Mouse (Mus musculus): ENCODE measurements around the gene Car15. TPM values are rescaled to one million over a fixed set of nuclear protein-coding genes. Genes with fewer than 3 reads are reported as not detected.

The Car15 gene
- polyA plus RNA-seq (2014; fragmentation: Nextera tagmentation; extraction: Ambion mirVana) = 2.4 and 2.7 TPM in 2 replicates

DNA sequence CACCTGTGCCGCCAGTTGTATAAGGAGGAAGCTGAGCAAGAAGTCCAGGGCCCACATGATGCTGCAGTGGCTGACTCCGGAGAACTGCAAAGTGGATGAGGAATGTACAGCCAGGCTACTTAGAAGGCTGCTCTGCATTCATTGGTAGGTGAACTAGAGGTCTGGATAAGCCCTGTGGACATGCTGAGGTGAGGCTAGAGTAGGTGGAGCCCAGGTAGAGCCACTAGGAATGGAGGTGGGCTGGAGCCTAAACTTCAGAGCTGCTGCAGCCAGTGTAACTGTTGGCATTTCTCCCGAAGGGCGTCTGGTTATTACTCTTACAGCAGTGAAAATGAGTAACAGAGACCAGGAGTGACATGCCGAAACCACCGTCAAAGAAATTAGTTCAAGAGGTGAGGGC is at the start of gene Car15:
TSS of gene Car15 (minus strand) at position 314 of the 400 bp plus-strand sequence.
- 79% methylated on average over 6 of the region's 6 CpGs for WGBS
- peaks cover 40% of the 10 kb centered on the region for H3K27me3 ChIP-seq (replicated peaks; ENCODE audit: control insufficient read depth, insufficient read depth, low read length)
- no peak within 1 kb of the TSS for H3K27ac ChIP-seq (ENCODE audit: low read depth)
- H3K4me1 ChIP-seq (replicated peaks; ENCODE audit: control insufficient read depth, insufficient read depth, low read length) = no peaks in the 10 kb centered on the region
- H3K9me3 ChIP-seq (ENCODE audit: control insufficient read depth, low read length) = no peaks in the 10 kb centered on the region
- no peak within 1 kb of the TSS for H3K4me2 ChIP-seq (ENCODE audit: low read length)
- ATAC-seq (replicated peaks; ENCODE audit: low FRiP score, low TSS enrichment, low read depth) = no peak
- no peak within 1 kb of the TSS for H3K4me3 ChIP-seq (ENCODE audit: low read depth, low read length)
- DNase-seq (ENCODE audit: low spot score) = no peak
- peaks cover 27% of the 10 kb centered on the region for H3K36me3 ChIP-seq (ENCODE audit: control insufficient read depth, insufficient read depth, low read length)
- no peak within 1 kb of the TSS for H3K9ac ChIP-seq (ENCODE audit: low read length)

DNA sequence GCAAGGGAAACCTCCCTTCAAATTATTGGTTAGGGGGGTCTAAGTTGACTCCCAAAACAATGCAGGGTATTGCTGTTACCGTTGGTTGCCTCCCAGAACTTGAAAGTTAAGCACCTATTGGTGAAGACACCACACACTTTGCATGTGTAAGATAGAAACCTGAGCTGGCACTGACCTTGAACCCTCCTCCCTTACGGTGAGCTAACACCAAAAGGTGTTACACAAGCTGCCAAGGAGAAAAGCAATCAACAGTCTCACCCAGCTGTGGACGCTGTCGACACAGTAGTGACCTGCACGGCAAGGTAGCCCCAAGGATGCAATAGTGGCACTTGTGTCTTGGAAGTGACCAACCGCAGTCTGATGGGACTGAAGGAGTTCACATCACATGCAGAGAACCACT is 46.0 kb upstream of the Car15 start:
- H3K36me3 ChIP-seq (ENCODE audit: control insufficient read depth, insufficient read depth, low read length) = 0 out of 2 replicates have a peak, but pooled peaks cover 17% of the 10 kb centered on the region
- no peaks in the 10 kb centered on the region for H3K9me3 ChIP-seq (ENCODE audit: control insufficient read depth, low read length)
- H3K4me2 ChIP-seq (ENCODE audit: low read length) = no peak overlapping the region
- H3K4me1 ChIP-seq (replicated peaks; ENCODE audit: control insufficient read depth, insufficient read depth, low read length) = no peaks in the 10 kb centered on the region
- no peak overlapping the region for H3K27ac ChIP-seq (ENCODE audit: low read depth)
- no peak for DNase-seq (ENCODE audit: low spot score)
- 69% methylated on average over 6 of the region's 6 CpGs for WGBS
- ATAC-seq (replicated peaks; ENCODE audit: low FRiP score, low TSS enrichment, low read depth) = no peak
- no peak overlapping the region for H3K9ac ChIP-seq (ENCODE audit: low read length)
- no peaks in the 10 kb centered on the region for H3K27me3 ChIP-seq (replicated peaks; ENCODE audit: control insufficient read depth, insufficient read depth, low read length)
- H3K4me3 ChIP-seq (ENCODE audit: low read depth, low read length) = no peak overlapping the region

DNA sequence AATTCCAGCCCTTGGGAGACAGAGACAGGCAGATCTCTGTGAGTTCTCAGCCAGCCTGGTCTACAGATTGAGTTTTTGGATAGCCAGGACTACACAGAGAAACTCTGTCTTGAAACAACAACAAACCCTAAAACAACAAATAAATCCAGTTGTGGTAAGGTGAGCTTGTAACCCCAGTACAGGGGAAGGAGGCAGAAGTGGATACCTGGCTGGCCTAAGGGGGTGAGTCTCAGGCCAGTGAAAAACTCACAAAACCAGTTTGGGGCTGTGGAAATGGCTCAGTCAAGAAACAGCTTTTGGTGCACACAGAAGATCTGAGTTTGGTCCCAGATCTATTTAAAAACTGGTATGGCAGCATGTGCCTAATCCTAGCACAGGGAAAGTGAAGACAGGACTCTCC is 44.0 kb upstream of the Car15 start:
- H3K27ac ChIP-seq (ENCODE audit: low read depth) = no peak overlapping the region
- DNase-seq (ENCODE audit: low spot score) (no peak), ATAC-seq (replicated peaks; ENCODE audit: low FRiP score, low TSS enrichment, low read depth) (no peak)
- no peaks in the 10 kb centered on the region for H3K4me1 ChIP-seq (replicated peaks; ENCODE audit: control insufficient read depth, insufficient read depth, low read length)
- no peak overlapping the region for H3K4me2 ChIP-seq (ENCODE audit: low read length)
- no peaks in the 10 kb centered on the region for H3K9me3 ChIP-seq (ENCODE audit: control insufficient read depth, low read length)
- H3K9ac ChIP-seq (ENCODE audit: low read length) = no peak overlapping the region
- H3K27me3 ChIP-seq (replicated peaks; ENCODE audit: control insufficient read depth, insufficient read depth, low read length) = no peaks in the 10 kb centered on the region
- 0 out of 2 replicates have a peak, but pooled peaks cover 17% of the 10 kb centered on the region for H3K36me3 ChIP-seq (ENCODE audit: control insufficient read depth, insufficient read depth, low read length)
- H3K4me3 ChIP-seq (ENCODE audit: low read depth, low read length) = no peak overlapping the region

DNA sequence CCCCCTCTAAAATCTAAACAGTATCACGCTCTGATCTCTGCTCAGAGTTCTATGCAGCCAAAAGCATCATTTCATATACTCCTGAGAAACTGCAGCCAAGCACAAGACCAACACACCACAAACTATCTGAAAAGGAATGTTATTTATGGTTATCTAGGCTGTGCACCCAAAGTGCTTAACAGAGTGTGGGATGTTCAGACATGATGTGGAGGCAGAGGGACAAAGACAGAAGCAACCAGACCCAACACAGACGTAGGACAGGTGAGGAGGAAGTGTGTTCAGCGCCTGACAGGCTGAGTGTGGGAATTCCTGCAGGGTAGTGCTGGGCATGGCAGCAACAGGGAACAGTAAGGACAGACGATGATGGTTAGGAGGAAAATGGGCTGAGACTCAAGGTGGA is 41.4 kb upstream of the Car15 start:
- Histone ChIP-seq H3K36me3 (ENCODE audit: control insufficient read depth, insufficient read depth, low read length) (peaks cover 10% of the 10 kb centered on the region; the same call in 1 of the 2 replicates), H3K4me3 (ENCODE audit: low read depth, low read length) (no peak overlapping the region), H3K4me1 (replicated peaks; ENCODE audit: control insufficient read depth, insufficient read depth, low read length) (no peaks in the 10 kb centered on the region), H3K9me3 (ENCODE audit: control insufficient read depth, low read length) (no peaks in the 10 kb centered on the region), H3K27ac (ENCODE audit: low read depth) (no peak overlapping the region), H3K27me3 (replicated peaks; ENCODE audit: control insufficient read depth, insufficient read depth, low read length) (no peaks in the 10 kb centered on the region), H3K4me2 (ENCODE audit: low read length) (no peak overlapping the region), H3K9ac (ENCODE audit: low read length) (no peak overlapping the region)
- DNase-seq (ENCODE audit: low spot score) (no peak), ATAC-seq (replicated peaks; ENCODE audit: low FRiP score, low TSS enrichment, low read depth) (no peak)
- 82% methylated on average over 4 of the region's 4 CpGs for WGBS

DNA sequence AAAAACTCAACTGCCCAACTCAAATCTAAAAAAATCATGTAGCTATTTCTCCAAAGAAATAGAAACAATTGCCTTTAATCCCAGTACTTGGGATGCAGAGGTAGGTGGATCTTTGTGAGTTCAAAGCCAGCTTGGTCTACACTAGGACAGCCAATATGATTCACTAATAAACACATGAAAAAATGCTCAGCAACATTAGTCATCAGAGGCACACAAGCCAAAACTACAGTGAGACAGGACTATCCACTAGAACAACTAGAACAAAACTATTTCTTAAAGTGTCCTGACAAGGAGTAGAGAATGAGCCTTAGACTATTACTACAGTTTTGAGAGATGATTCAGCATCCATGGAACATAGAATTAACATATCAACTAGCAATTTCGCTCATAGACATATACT is 37.9 kb upstream of the Car15 start:
- DNase-seq (ENCODE audit: low spot score) (no peak), ATAC-seq (replicated peaks; ENCODE audit: low FRiP score, low TSS enrichment, low read depth) (no peak)
- Histone ChIP-seq H3K4me3 (ENCODE audit: low read depth, low read length) (no peak overlapping the region), H3K9ac (ENCODE audit: low read length) (no peak overlapping the region), H3K9me3 (ENCODE audit: control insufficient read depth, low read length) (no peaks in the 10 kb centered on the region), H3K4me2 (ENCODE audit: low read length) (no peak overlapping the region), H3K27ac (ENCODE audit: low read depth) (no peak overlapping the region), H3K36me3 (ENCODE audit: control insufficient read depth, insufficient read depth, low read length) (peaks cover 19% of the 10 kb centered on the region), H3K4me1 (replicated peaks; ENCODE audit: control insufficient read depth, insufficient read depth, low read length) (no peaks in the 10 kb centered on the region; the same call in 1 of the 2 replicates), H3K27me3 (replicated peaks; ENCODE audit: control insufficient read depth, insufficient read depth, low read length) (no peaks in the 10 kb centered on the region)
- WGBS = 94% methylated on average over 1 of the region's 1 CpGs

DNA sequence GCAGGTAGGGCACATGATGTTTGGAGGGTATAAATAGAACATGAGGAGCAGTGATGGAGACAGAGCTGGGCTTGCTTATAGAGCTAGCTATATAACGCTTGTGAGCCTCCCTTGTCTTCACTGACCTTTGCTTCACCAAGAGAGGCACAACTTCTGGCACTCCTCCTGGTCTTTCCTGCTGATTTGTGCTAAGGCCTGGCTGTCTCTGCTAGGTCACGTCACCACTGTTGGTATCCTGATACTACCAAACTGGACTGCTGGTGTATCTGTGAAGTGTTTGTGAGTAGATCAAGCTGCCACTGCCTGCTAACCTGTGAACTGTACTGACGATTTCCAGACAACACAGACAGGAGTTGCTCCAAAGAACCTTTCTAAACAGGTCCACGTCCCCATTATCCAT is 37.0 kb upstream of the Car15 start:
- Histone ChIP-seq H3K27ac (ENCODE audit: low read depth) (no peak overlapping the region), H3K9ac (ENCODE audit: low read length) (no peak overlapping the region), H3K27me3 (replicated peaks; ENCODE audit: control insufficient read depth, insufficient read depth, low read length) (no peaks in the 10 kb centered on the region), H3K9me3 (ENCODE audit: control insufficient read depth, low read length) (no peaks in the 10 kb centered on the region), H3K36me3 (ENCODE audit: control insufficient read depth, insufficient read depth, low read length) (peaks cover 28% of the 10 kb centered on the region), H3K4me1 (replicated peaks; ENCODE audit: control insufficient read depth, insufficient read depth, low read length) (no peaks in the 10 kb centered on the region; the same call in 1 of the 2 replicates), H3K4me2 (ENCODE audit: low read length) (no peak overlapping the region), H3K4me3 (ENCODE audit: low read depth, low read length) (no peak overlapping the region)
- WGBS = 55% methylated on average over 4 of the region's 4 CpGs
- DNase-seq (ENCODE audit: low spot score) = no peak
- ATAC-seq (replicated peaks; ENCODE audit: low FRiP score, low TSS enrichment, low read depth) = no peak

DNA sequence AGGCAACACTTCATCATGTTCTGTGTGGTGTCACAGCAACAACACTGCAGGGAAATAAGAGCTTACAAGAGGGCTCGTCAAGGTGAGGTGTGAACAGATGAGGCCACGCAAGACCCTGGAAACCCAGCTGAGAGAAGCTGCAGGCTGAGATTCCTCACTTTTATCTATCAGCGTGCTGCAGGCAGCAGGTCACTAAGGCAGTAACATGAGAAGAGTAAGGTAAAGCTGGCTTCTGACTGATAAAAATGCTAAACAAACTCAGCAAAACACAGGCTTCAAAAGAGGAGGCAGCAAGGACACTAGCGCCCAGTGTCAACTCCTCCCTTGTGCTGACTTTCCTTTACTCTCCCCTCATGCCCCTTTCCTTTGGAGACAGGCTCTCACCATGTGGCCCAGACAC is 34.8 kb upstream of the Car15 start:
- H3K9me3 ChIP-seq (ENCODE audit: control insufficient read depth, low read length) = no peaks in the 10 kb centered on the region
- no peak overlapping the region for H3K9ac ChIP-seq (ENCODE audit: low read length)
- H3K36me3 ChIP-seq (ENCODE audit: control insufficient read depth, insufficient read depth, low read length) = peaks cover 39% of the 10 kb centered on the region
- no peak overlapping the region for H3K4me3 ChIP-seq (ENCODE audit: low read depth, low read length)
- no peaks in the 10 kb centered on the region for H3K27me3 ChIP-seq (replicated peaks; ENCODE audit: control insufficient read depth, insufficient read depth, low read length)
- no peak overlapping the region for H3K4me2 ChIP-seq (ENCODE audit: low read length)
- no peak for ATAC-seq (replicated peaks; ENCODE audit: low FRiP score, low TSS enrichment, low read depth)
- no peak for DNase-seq (ENCODE audit: low spot score)
- H3K27ac ChIP-seq (ENCODE audit: low read depth) = no peak overlapping the region
- no peaks in the 10 kb centered on the region; the same call in 1 of the 2 replicates for H3K4me1 ChIP-seq (replicated peaks; ENCODE audit: control insufficient read depth, insufficient read depth, low read length)
- WGBS = 44% methylated on average over 4 of the region's 4 CpGs

DNA sequence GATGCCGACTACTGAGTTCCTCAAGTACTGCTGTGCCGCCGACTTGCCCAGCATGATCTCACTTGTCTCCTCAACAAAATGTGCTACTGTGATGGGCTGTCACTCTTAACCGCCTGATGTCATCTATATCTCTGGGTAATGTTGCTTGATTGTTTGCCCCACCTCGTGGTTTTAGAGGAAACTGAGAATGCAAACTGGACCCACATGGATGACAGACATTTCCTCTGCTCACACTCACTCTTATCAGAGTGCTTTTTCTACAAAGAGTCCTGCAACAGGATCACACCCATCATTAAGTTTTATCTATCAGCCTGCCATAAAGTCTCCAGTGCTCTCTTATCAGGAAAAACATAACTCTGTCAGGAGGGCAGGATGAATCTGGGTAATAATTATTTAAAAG is 33.1 kb upstream of the Car15 start:
- H3K36me3 ChIP-seq (ENCODE audit: control insufficient read depth, insufficient read depth, low read length) = peaks cover 39% of the 10 kb centered on the region
- no peak for DNase-seq (ENCODE audit: low spot score)
- no peaks in the 10 kb centered on the region; the same call in 1 of the 2 replicates for H3K4me1 ChIP-seq (replicated peaks; ENCODE audit: control insufficient read depth, insufficient read depth, low read length)
- H3K9ac ChIP-seq (ENCODE audit: low read length) = no peak overlapping the region
- no peak overlapping the region for H3K4me3 ChIP-seq (ENCODE audit: low read depth, low read length)
- no peaks in the 10 kb centered on the region for H3K27me3 ChIP-seq (replicated peaks; ENCODE audit: control insufficient read depth, insufficient read depth, low read length)
- no peak overlapping the region for H3K27ac ChIP-seq (ENCODE audit: low read depth)
- ATAC-seq (replicated peaks; ENCODE audit: low FRiP score, low TSS enrichment, low read depth) = peak; percentile 53; the same call in 1 of the 2 replicates
- 61% methylated on average over 5 of the region's 5 CpGs for WGBS
- H3K4me2 ChIP-seq (ENCODE audit: low read length) = no peak overlapping the region
- no peaks in the 10 kb centered on the region for H3K9me3 ChIP-seq (ENCODE audit: control insufficient read depth, low read length)

DNA sequence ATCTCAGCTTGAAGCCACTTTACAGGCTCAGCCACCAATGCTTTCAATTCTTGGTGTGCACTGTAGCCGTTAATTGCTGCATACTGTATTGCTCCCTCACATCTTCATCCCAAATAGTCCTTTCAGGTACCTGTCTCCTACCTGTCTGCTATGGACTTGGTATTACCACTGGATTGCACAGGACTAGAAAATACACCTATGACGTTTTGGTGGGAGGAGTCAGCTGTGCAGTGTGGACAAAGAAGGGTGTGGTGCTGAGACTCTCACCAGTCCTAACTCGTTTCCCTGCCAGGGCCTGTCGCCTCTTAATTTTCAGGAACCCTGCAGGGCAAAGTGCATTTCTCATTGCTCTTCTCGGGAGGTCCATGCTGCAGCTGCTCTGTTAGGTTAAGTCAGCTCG is 27.6 kb upstream of the Car15 start:
- no peak overlapping the region for H3K4me2 ChIP-seq (ENCODE audit: low read length)
- peaks cover 23% of the 10 kb centered on the region for H3K36me3 ChIP-seq (ENCODE audit: control insufficient read depth, insufficient read depth, low read length)
- no peaks in the 10 kb centered on the region for H3K4me1 ChIP-seq (replicated peaks; ENCODE audit: control insufficient read depth, insufficient read depth, low read length)
- DNase-seq (ENCODE audit: low spot score) = no peak
- no peak overlapping the region for H3K27ac ChIP-seq (ENCODE audit: low read depth)
- ATAC-seq (replicated peaks; ENCODE audit: low FRiP score, low TSS enrichment, low read depth) = peak; percentile 86
- no peaks in the 10 kb centered on the region for H3K27me3 ChIP-seq (replicated peaks; ENCODE audit: control insufficient read depth, insufficient read depth, low read length)
- WGBS = 67% methylated on average over 6 of the region's 6 CpGs
- H3K9ac ChIP-seq (ENCODE audit: low read length) = no peak overlapping the region
- no peaks in the 10 kb centered on the region for H3K9me3 ChIP-seq (ENCODE audit: control insufficient read depth, low read length)
- H3K4me3 ChIP-seq (ENCODE audit: low read depth, low read length) = no peak overlapping the region
